Mouse (Mus musculus): ENCODE results near the gene Lpin1. TPM values are rescaled to one million over a fixed set of nuclear protein-coding genes. Genes with fewer than 3 reads are reported as not detected.

Lpin1 gene
- polyA plus RNA-seq, 1 experiment from 2014 or later: 4.9 TPM

- H3K36me3 ChIP-seq: peaks cover 79% of the 10 kb centered on the region
- H3K27ac ChIP-seq (replicated peaks): no peak overlapping the region
- H3K9me3 ChIP-seq: no peaks in the 10 kb centered on the region
- no peak for ATAC-seq (ENCODE audit: extremely low read depth, insufficient number of reproducible peaks, low FRiP score, low TSS enrichment)
- no peaks in the 10 kb centered on the region for H3K27me3 ChIP-seq (replicated peaks)
- no peak overlapping the region for H3K4me2 ChIP-seq
- H3K9ac ChIP-seq: no peak overlapping the region
- WGBS: 82% methylated on average over 5 of the region's 5 CpGs
- H3K4me1 ChIP-seq: peaks cover 16% of the 10 kb centered on the region
- no peak overlapping the region for H3K4me3 ChIP-seq
Measured at GRCm38 (mm10) chr12:16541606-16542005, 69.2 kb downstream of the Lpin1 start.

DNA sequence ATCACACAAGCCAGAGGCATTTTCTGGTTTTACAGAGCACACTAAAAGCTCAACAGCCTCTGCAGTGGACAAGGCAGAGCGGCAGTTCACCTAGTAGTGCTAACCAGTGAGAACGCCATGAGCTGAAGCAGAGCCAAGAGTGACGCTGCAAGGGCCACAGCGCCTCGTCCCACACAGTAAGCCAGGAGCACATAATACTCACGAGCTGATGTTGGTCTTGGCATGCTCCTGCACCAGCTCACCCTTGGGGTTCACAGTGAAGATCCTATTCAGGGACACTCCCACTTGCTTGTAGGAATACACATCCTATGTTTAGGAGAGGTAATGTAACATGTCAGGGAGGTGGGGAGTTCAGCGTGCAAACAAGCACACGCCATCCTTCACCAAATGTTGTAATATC is 70.1 kb downstream of the Lpin1 start:
- 87% methylated on average over 8 of the region's 8 CpGs for WGBS
- H3K36me3 ChIP-seq: peaks cover 70% of the 10 kb centered on the region

DNA sequence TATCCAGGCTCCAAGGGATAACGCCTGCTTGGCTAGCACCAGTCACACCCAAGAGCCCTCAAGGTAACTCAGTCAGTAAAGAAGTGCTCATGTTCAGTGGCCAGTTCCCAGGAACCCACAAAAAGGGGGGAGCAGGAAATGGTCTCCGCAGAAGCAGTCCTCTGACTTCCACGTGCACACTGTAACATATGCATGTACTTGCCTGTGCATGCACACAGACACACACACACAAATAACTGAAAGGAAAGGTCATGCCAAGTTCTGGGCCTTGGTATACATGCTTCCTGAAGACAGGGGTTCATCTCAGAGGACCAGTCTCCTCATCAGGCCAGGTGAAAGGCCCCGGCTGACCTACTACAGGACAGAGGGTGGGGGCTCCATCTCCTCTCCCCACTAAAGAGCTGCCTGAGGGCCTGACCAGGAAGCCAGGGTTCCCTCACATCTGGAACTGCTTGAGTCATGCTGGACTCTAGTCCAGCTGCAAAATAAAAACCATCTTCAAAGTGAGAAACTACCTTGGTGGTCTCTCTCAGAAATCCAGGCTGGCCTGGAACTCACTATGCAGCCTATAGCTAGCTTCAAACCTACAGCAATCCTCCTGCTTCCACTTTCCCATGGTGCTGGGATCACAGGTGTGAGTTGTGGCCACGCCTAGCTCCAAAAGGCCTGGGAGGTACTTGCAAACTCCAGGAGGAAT is 70.7 kb downstream of the Lpin1 start:
- Histone ChIP-seq H3K4me2 (no peak overlapping the region), H3K27ac (replicated peaks) (no peak overlapping the region), H3K9ac (no peak overlapping the region), H3K36me3 (peaks cover 64% of the 10 kb centered on the region), H3K27me3 (replicated peaks) (no peaks in the 10 kb centered on the region), H3K9me3 (no peaks in the 10 kb centered on the region), H3K4me1 (peaks cover 9% of the 10 kb centered on the region), H3K4me3 (no peak overlapping the region)
- no peak for ATAC-seq (ENCODE audit: extremely low read depth, insufficient number of reproducible peaks, low FRiP score, low TSS enrichment)
- 79% methylated on average over 5 of the region's 5 CpGs for WGBS

More for the DNA sequence above, 70.1 kb downstream of the Lpin1 start:
- Histone ChIP-seq H3K9me3 (no peaks in the 10 kb centered on the region), H3K4me1 (peaks cover 10% of the 10 kb centered on the region), H3K27ac (replicated peaks) (no peak overlapping the region), H3K27me3 (replicated peaks) (no peaks in the 10 kb centered on the region), H3K4me3 (no peak overlapping the region), H3K9ac (no peak overlapping the region), H3K4me2 (no peak overlapping the region)
- no peak for ATAC-seq (ENCODE audit: extremely low read depth, insufficient number of reproducible peaks, low FRiP score, low TSS enrichment)

GRCm38 (mm10) chr12:16533331-16533828 is 77.4 kb downstream of the Lpin1 start:
- ATAC-seq (ENCODE audit: extremely low read depth, insufficient number of reproducible peaks, low FRiP score, low TSS enrichment): peak; percentile 61; the same call in 1 of the 2 replicates
- Histone ChIP-seq H3K4me3 (no peak overlapping the region), H3K9me3 (no peaks in the 10 kb centered on the region), H3K9ac (peak overlapping the region; percentile 64), H3K27ac (replicated peaks) (peak overlapping the region; percentile 55; the same call in 1 of the 2 replicates), H3K4me1 (peaks cover 21% of the 10 kb centered on the region), H3K27me3 (replicated peaks) (no peaks in the 10 kb centered on the region), H3K36me3 (peaks cover 8% of the 10 kb centered on the region), H3K4me2 (peak overlapping the region; percentile 16)
- WGBS: 27% methylated on average over 4 of the region's 4 CpGs

DNA sequence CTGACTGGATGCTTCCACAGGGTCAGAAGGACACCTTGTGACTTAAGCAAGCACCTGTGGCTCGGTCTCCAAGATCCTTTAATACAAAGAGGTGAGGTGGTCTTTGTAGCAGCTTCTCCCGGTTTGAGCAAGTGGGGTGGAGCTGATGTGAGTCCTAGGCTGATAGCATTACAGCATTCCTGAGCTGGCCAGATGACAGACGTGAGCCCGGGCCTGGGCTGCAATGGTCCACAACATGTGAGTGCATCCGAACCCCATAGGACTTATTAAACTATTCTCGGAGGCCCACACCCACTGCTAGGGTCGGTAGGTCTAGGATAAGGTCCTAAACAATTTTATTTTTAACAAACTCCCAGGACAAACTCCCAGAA is 77.9 kb downstream of the Lpin1 start:
- ATAC-seq (ENCODE audit: extremely low read depth, insufficient number of reproducible peaks, low FRiP score, low TSS enrichment): peak; percentile 5; the same call in 1 of the 2 replicates
- Histone ChIP-seq H3K9me3 (no peaks in the 10 kb centered on the region), H3K27me3 (replicated peaks) (no peaks in the 10 kb centered on the region), H3K4me1 (peaks cover 20% of the 10 kb centered on the region), H3K27ac (replicated peaks) (peak overlapping the region; percentile 55), H3K4me3 (no peak overlapping the region), H3K4me2 (peak overlapping the region; percentile 16), H3K9ac (peak overlapping the region; percentile 64), H3K36me3 (peaks cover 3% of the 10 kb centered on the region)
- WGBS: 20% methylated on average over 7 of the region's 7 CpGs

DNA sequence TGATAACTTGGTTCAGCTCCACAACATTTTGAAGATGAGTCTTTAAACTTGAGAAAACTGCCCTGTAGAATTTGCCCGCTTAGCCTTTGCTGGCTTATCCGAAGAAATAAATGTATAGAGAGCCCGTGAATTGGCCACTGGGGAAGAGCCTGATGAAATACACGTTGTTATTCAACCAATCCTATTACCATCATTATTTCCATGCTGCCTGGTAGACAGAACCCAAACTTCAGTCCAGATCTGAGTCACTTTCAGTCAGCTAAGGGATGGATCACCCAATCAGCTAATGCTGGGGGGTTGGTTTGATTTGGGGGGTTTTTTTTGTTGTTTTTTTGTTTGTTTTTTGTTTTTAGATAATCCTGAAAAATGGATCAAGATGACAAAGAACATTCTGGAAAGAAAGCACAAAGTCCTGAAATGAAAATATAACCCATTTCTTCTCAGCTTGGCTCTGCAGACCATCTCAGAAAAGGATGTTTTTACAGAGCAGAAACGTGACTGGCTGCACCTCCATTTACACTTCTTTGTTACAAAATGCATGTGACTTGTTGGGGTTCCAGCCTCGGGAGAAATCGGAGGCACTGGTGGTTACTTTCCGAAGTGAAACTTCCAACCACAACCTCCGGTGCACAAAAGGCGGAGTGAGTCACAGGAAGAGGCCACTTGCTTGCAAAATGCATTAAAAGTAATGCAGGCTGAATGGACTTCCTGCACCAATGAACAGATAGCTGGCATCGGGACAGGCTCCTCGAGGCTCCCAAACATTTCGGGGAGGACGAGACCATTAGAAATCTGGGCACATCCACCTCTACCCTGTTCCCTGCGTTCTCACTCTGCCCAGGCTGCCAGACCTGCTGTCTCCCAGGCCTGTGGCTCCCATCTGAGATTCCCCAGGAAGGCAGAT is 78.6 kb downstream of the Lpin1 start:
- Histone ChIP-seq H3K4me2 (peak overlapping the region; percentile 16), H3K4me3 (no peak overlapping the region), H3K9ac (peak overlapping the region; percentile 64), H3K27me3 (replicated peaks) (no peaks in the 10 kb centered on the region), H3K9me3 (no peaks in the 10 kb centered on the region), H3K36me3 (no peaks in the 10 kb centered on the region), H3K4me1 (peaks cover 14% of the 10 kb centered on the region), H3K27ac (replicated peaks) (peak overlapping the region; percentile 55)
- no peak for ATAC-seq (ENCODE audit: extremely low read depth, insufficient number of reproducible peaks, low FRiP score, low TSS enrichment)
- WGBS: 56% methylated on average over 15 of the region's 15 CpGs

- WGBS: 86% methylated on average over 7 of the region's 7 CpGs
- Histone ChIP-seq H3K9ac (no peak overlapping the region), H3K36me3 (no peaks in the 10 kb centered on the region)
Measured at GRCm38 (mm10) chr12:16528650-16529049, 82.1 kb downstream of the Lpin1 start.

DNA sequence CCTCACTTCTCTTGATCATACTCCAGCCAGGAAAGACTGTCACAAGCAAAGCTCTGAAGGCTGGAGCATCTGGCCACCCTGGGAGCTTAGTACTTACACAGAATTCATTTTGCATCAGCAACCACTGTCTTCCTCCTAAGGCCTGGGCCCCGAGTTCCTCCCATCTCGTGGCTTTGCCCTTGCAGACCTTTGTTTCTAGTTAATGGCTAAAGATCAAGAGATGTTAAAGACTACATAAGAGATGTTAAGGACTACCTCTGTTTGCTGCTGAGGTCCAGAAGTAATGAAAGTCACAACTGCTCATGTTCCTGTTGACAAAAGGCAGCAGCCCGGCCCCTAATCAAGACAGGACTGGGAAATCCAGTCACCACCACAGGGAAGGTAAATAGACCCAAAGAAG is 82.8 kb downstream of the Lpin1 start:
- WGBS: 66% methylated on average over 3 of the region's 3 CpGs
- ATAC-seq (ENCODE audit: extremely low read depth, insufficient number of reproducible peaks, low FRiP score, low TSS enrichment): no peak

More at GRCm38 (mm10) chr12:16528650-16529049, 82.1 kb downstream of the Lpin1 start:
- H3K27me3 ChIP-seq (replicated peaks): no peaks in the 10 kb centered on the region
- H3K9me3 ChIP-seq: no peaks in the 10 kb centered on the region; the same call in 1 of the 2 replicates
- ATAC-seq (ENCODE audit: extremely low read depth, insufficient number of reproducible peaks, low FRiP score, low TSS enrichment): no peak
- H3K4me1 ChIP-seq: peaks cover 12% of the 10 kb centered on the region
- H3K4me3 ChIP-seq: no peak overlapping the region
- H3K4me2 ChIP-seq: no peak overlapping the region
- no peak overlapping the region for H3K27ac ChIP-seq (replicated peaks)

GRCm38 (mm10) chr12:16526862-16527261 is 83.9 kb downstream of the Lpin1 start:
- ATAC-seq (ENCODE audit: extremely low read depth, insufficient number of reproducible peaks, low FRiP score, low TSS enrichment): no peak
- Histone ChIP-seq H3K9me3 (no peaks in the 10 kb centered on the region; the same call in 1 of the 2 replicates), H3K27me3 (replicated peaks) (no peaks in the 10 kb centered on the region), H3K36me3 (no peaks in the 10 kb centered on the region), H3K27ac (replicated peaks) (no peak overlapping the region), H3K9ac (no peak overlapping the region), H3K4me3 (no peak overlapping the region), H3K4me2 (no peak overlapping the region), H3K4me1 (no peaks in the 10 kb centered on the region)
- 86% methylated on average over 5 of the region's 5 CpGs for WGBS

More for the DNA sequence above, 82.8 kb downstream of the Lpin1 start:
- no peak overlapping the region for H3K4me3 ChIP-seq
- peaks cover 7% of the 10 kb centered on the region for H3K4me1 ChIP-seq
- no peak overlapping the region for H3K4me2 ChIP-seq
- H3K9ac ChIP-seq: no peak overlapping the region
- no peaks in the 10 kb centered on the region; the same call in 1 of the 2 replicates for H3K9me3 ChIP-seq
- no peak overlapping the region for H3K27ac ChIP-seq (replicated peaks)
- H3K27me3 ChIP-seq (replicated peaks): no peaks in the 10 kb centered on the region
- H3K36me3 ChIP-seq: no peaks in the 10 kb centered on the region

GRCm38 (mm10) chr12:16526134-16526533 is 84.6 kb downstream of the Lpin1 start:
- H3K36me3 ChIP-seq: no peaks in the 10 kb centered on the region
- H3K27ac ChIP-seq (replicated peaks): no peak overlapping the region
- H3K9ac ChIP-seq: no peak overlapping the region
- H3K4me2 ChIP-seq: no peak overlapping the region
- no peak for ATAC-seq (ENCODE audit: extremely low read depth, insufficient number of reproducible peaks, low FRiP score, low TSS enrichment)
- no peaks in the 10 kb centered on the region for H3K4me1 ChIP-seq
- no peaks in the 10 kb centered on the region for H3K27me3 ChIP-seq (replicated peaks)
- 64% methylated on average over 2 of the region's 2 CpGs for WGBS
- H3K9me3 ChIP-seq: no peaks in the 10 kb centered on the region; the same call in 1 of the 2 replicates
- no peak overlapping the region for H3K4me3 ChIP-seq

GRCm38 (mm10) chr12:16515183-16515582 is 95.6 kb downstream of the Lpin1 start:
- H3K36me3 ChIP-seq: no peaks in the 10 kb centered on the region
- no peak overlapping the region for H3K9ac ChIP-seq
- no peak overlapping the region for H3K4me3 ChIP-seq
- H3K27ac ChIP-seq (replicated peaks): peak overlapping the region; percentile 30; the same call in 1 of the 2 replicates
- WGBS: 70% methylated on average over 9 of the region's 9 CpGs
- no peaks in the 10 kb centered on the region for H3K27me3 ChIP-seq (replicated peaks)
- no peaks in the 10 kb centered on the region for H3K9me3 ChIP-seq
- no peak overlapping the region for H3K4me2 ChIP-seq
- peaks cover 7% of the 10 kb centered on the region; the same call in 1 of the 2 replicates for H3K4me1 ChIP-seq
- ATAC-seq (ENCODE audit: extremely low read depth, insufficient number of reproducible peaks, low FRiP score, low TSS enrichment): no peak

Data from heart, embryonic 13.5 days (tissue).